Comparison of ENCODE assay signal across 7 mouse cellular contexts in genomic region chr11:69395235-69395633, GRCm38 (mm10). TPM values are rescaled to one million over a fixed set of nuclear protein-coding genes. Genes with fewer than 3 reads are reported as not detected.
DNase-seq lines count a peak whose midpoint lies in the region; ATAC-seq and TF ChIP-seq lines count a peak whose summit lies in the region.
"Not testable (repeated sequence)": the region's sequence is repeated elsewhere in the genome, so short reads cannot be mapped to it uniquely, and the experiment has no call there.

Gene Naa38 (plus strand): TSS chr11:69395487.
Gene Cyb5d1 (minus strand): TSS chr11:69395631.

- peak; percentile 83 for ATAC-seq in embryonic facial prominence, embryonic 15.5 days (ENCODE audit: insufficient number of reproducible peaks, low FRiP score, low TSS enrichment, low read depth)
- peak; percentile 79 for ATAC-seq in limb, embryonic 14.5 days (ENCODE audit: low FRiP score, low read depth)
- peak; percentile 84 for ATAC-seq in midbrain, embryonic 16.5 days

- H3K27me3 ChIP-seq in embryonic facial prominence, embryonic 15.5 days; limb, embryonic 14.5 days (ENCODE audit: control insufficient read depth, insufficient read depth, low read length); midbrain, embryonic 16.5 days (ENCODE audit: control insufficient read depth, insufficient read depth, low read depth, low read length); spleen, adult 2 months (ENCODE audit: control insufficient read depth, insufficient read depth, low read length): not testable (repeated sequence)

- not testable (repeated sequence) for TF ChIP-seq POLR2A in limb, embryonic 14.5 days (IDR thresholded peaks at IDR 0.05; ENCODE audit: borderline replicate concordance, extremely low read depth, insufficient read depth, insufficient read length); spleen, adult 2 months (IDR thresholded peaks at IDR 0.05; ENCODE audit: low read depth, low read length)

- peak within 1 kb of the TSS; percentile 99 for H3K27ac ChIP-seq in embryonic facial prominence, embryonic 15.5 days (replicated peaks)
- peak within 1 kb of the TSS; percentile 95 for H3K27ac ChIP-seq in limb, embryonic 14.5 days (replicated peaks; ENCODE audit: low read depth, low read length)
- H3K27ac ChIP-seq in midbrain, embryonic 16.5 days (ENCODE audit: low read length), result peak within 1 kb of the TSS; percentile 99
- peak within 1 kb of the TSS; percentile 97 for H3K27ac ChIP-seq in spleen, adult 2 months (ENCODE audit: insufficient read depth, low read length)

- H3K9ac ChIP-seq in embryonic facial prominence, embryonic 15.5 days, result peak within 1 kb of the TSS; percentile 97
- peak within 1 kb of the TSS; percentile 87 for H3K9ac ChIP-seq in limb, embryonic 14.5 days (ENCODE audit: low read depth, low read length, severe bottlenecking)
- H3K9ac ChIP-seq in midbrain, embryonic 16.5 days (ENCODE audit: low read depth, low read length), result peak within 1 kb of the TSS; percentile 77

- peak within 1 kb of the TSS; percentile 80 for H3K4me2 ChIP-seq in embryonic facial prominence, embryonic 15.5 days (replicated peaks)
- H3K4me2 ChIP-seq in limb, embryonic 14.5 days (replicated peaks; ENCODE audit: low read depth, low read length, severe bottlenecking), result peak within 1 kb of the TSS; percentile 91
- peak within 1 kb of the TSS; percentile 81 for H3K4me2 ChIP-seq in midbrain, embryonic 16.5 days (ENCODE audit: low read length)

- TF ChIP-seq CTCF in spleen, adult 2 months (IDR thresholded peaks at IDR 0.05; ENCODE audit: extremely low read depth, insufficient read depth, insufficient read length, insufficient replicate concordance), result not testable (repeated sequence)

- peak within 1 kb of the TSS; percentile 77 for H3K4me3 ChIP-seq in embryonic facial prominence, embryonic 15.5 days (replicated peaks)
- H3K4me3 ChIP-seq in limb, embryonic 14.5 days (replicated peaks; ENCODE audit: low read length), result peak within 1 kb of the TSS; percentile 61
- H3K4me3 ChIP-seq in midbrain, embryonic 16.5 days (ENCODE audit: low read depth, low read length), result peak within 1 kb of the TSS; percentile 74
- H3K4me3 ChIP-seq in spleen, adult 2 months (ENCODE audit: extremely low read depth, insufficient read depth, insufficient read length), result peak within 1 kb of the TSS; percentile 83

- peak; percentile 89 to 91 for DNase-seq in adrenal gland, postnatal 36 days
- DNase-seq in heart, adult 8-10 months (ENCODE audit: low spot score), result peak; percentile 95
- peak; percentile 97 for DNase-seq in kidney, adult 9 months
- peak; percentile 93 for DNase-seq in limb, embryonic 14.5 days (ENCODE audit: low spot score)
- peak in 1 of 2 experiments; percentile 86 for DNase-seq in spleen, adult 2 months (ENCODE audit: low read depth in 1 of 2, low spot score in 2 of 2)

- peaks cover 44% of the 10 kb centered on the region for H3K4me1 ChIP-seq in embryonic facial prominence, embryonic 15.5 days
- peaks cover 33% of the 10 kb centered on the region for H3K4me1 ChIP-seq in limb, embryonic 14.5 days (ENCODE audit: control insufficient read depth, insufficient read depth, low read length)
- peaks cover 11% of the 10 kb centered on the region for H3K4me1 ChIP-seq in midbrain, embryonic 16.5 days (ENCODE audit: control insufficient read depth, insufficient read depth, low read length)
- H3K4me1 ChIP-seq in spleen, adult 2 months (ENCODE audit: control insufficient read depth, insufficient read depth, insufficient read length), result not testable (repeated sequence)

- under 1% methylated on average over 24 of the region's 24 CpGs for WGBS in embryonic facial prominence, embryonic 15.5 days
- 0% methylated on average over 18 of the region's 24 CpGs for WGBS in limb, embryonic 14.5 days
- 0% methylated on average over 24 of the region's 24 CpGs for WGBS in midbrain, embryonic 16.5 days
- WGBS in spleen, adult 2 months, result under 1% methylated on average over 24 of the region's 24 CpGs

- not testable (repeated sequence) for H3K9me3 ChIP-seq in embryonic facial prominence, embryonic 15.5 days (replicated peaks); limb, embryonic 14.5 days (ENCODE audit: control insufficient read depth, low read length); midbrain, embryonic 16.5 days (replicated peaks; ENCODE audit: control insufficient read depth, low read length, poor library complexity, severe bottlenecking)

- H3K36me3 ChIP-seq in embryonic facial prominence, embryonic 15.5 days, result peaks cover 15% of the 10 kb centered on the region
- H3K36me3 ChIP-seq in limb, embryonic 14.5 days (ENCODE audit: control insufficient read depth, insufficient read depth, low read length), result peaks cover 20% of the 10 kb centered on the region
- H3K36me3 ChIP-seq in midbrain, embryonic 16.5 days (ENCODE audit: control insufficient read depth, insufficient read depth, low read length); spleen, adult 2 months (ENCODE audit: control insufficient read depth, insufficient read depth, low read length): not testable (repeated sequence)

RNA-seq across cellular contexts. Expression of gene Naa38, which starts in this region (rescaled TPM):
- 100 to 1,000 TPM; 132 to 158 TPM for total RNA-seq in adrenal gland, postnatal 36 days (2021)
- 150 and 158 TPM in 2 replicates for polyA plus RNA-seq in embryonic facial prominence, embryonic 15.5 days (2015; fragmentation: Nextera tagmentation; extraction: Ambion mirVana)
- 100 to 1,000 TPM; 109 to 140 (median 120) TPM for total RNA-seq in heart, adult 8-10 months (2022)
- 127 and 131 TPM in 2 replicates for polyA plus RNA-seq in limb, embryonic 14.5 days (2012; rRNA removed)
- polyA plus RNA-seq in limb, embryonic 14.5 days (2014; fragmentation: Nextera tagmentation; extraction: Ambion mirVana), result 161 and 171 TPM in 2 replicates
- polyA plus RNA-seq in midbrain, embryonic 16.5 days (2015; fragmentation: Nextera tagmentation; extraction: Ambion mirVana), result 86.2 and 89.6 TPM in 2 replicates
- polyA plus RNA-seq in spleen, adult 2 months (2012; rRNA removed), result 82.3 and 105 TPM in 2 replicates

RNA-seq across cellular contexts. Expression of gene Cyb5d1, which starts in this region (rescaled TPM):
- total RNA-seq in adrenal gland, postnatal 36 days (2021), result 10 to 100 TPM; 49.0 to 50.9 TPM
- polyA plus RNA-seq in embryonic facial prominence, embryonic 15.5 days (2015; fragmentation: Nextera tagmentation; extraction: Ambion mirVana), result 32.6 and 40.9 TPM in 2 replicates
- 10 to 100 TPM; 33.3 to 39.8 (median 36.9) TPM for total RNA-seq in heart, adult 8-10 months (2022)
- 29.5 and 32.7 TPM in 2 replicates for polyA plus RNA-seq in limb, embryonic 14.5 days (2012; rRNA removed)
- 22.3 and 27.3 TPM in 2 replicates for polyA plus RNA-seq in limb, embryonic 14.5 days (2014; fragmentation: Nextera tagmentation; extraction: Ambion mirVana)
- polyA plus RNA-seq in midbrain, embryonic 16.5 days (2015; fragmentation: Nextera tagmentation; extraction: Ambion mirVana), result 27.1 and 28.9 TPM in 2 replicates
- polyA plus RNA-seq in spleen, adult 2 months (2012; rRNA removed), result 9.5 and 11.1 TPM in 2 replicates
